Mouse (Mus musculus): Measurements from ENCODE around the gene Krtap2-4. TPM values are rescaled to one million over a fixed set of nuclear protein-coding genes. Genes with fewer than 3 reads are reported as not detected.
"Not testable (repeated sequence)": the region's sequence is repeated elsewhere in the genome, so short reads cannot be mapped to it uniquely, and the experiment has no call there.

Gene Krtap2-4
- not detected in 2 replicates for polyA plus RNA-seq (2015; fragmentation: Nextera tagmentation; extraction: Ambion mirVana)

GRCm38 (mm10) chr11:99614796-99615363, at the start of gene Krtap2-4:
Gene Krtap2-4, minus strand, starts transcription at chr11:99614846.
- Histone ChIP-seq H3K9ac (no peak within 1 kb of the TSS), H3K4me1 (no peaks in the 10 kb centered on the region), H3K27me3 (no peaks in the 10 kb centered on the region), H3K4me3 (no peak within 1 kb of the TSS), H3K36me3 (no peaks in the 10 kb centered on the region), H3K9me3 (no peaks in the 10 kb centered on the region), H3K27ac (no peak within 1 kb of the TSS), H3K4me2 (no peak within 1 kb of the TSS)
- WGBS, result 57% methylated on average over 3 of the region's 3 CpGs
- no peak for ATAC-seq (ENCODE audit: insufficient number of reproducible peaks, low FRiP score, low TSS enrichment, low read depth)

- Histone ChIP-seq H3K4me3 (no peak overlapping the region), H3K4me1 (no peaks in the 10 kb centered on the region), H3K9me3 (no peaks in the 10 kb centered on the region), H3K36me3 (no peaks in the 10 kb centered on the region), H3K4me2 (no peak overlapping the region), H3K27me3 (no peaks in the 10 kb centered on the region), H3K27ac (no peak overlapping the region), H3K9ac (no peak overlapping the region)
- WGBS, result 79% methylated on average over 10 of the region's 10 CpGs
- no peak for ATAC-seq (ENCODE audit: insufficient number of reproducible peaks, low FRiP score, low TSS enrichment, low read depth)
Observed at GRCm38 (mm10) chr11:99662802-99663201, 48.2 kb upstream of the Krtap2-4 start.

GRCm38 (mm10) chr11:99659256-99659655, 44.6 kb upstream of the Krtap2-4 start:
- Histone ChIP-seq H3K4me2 (no peak overlapping the region), H3K9ac (no peak overlapping the region), H3K4me3 (no peak overlapping the region), H3K27ac (no peak overlapping the region), H3K36me3 (no peaks in the 10 kb centered on the region), H3K9me3 (no peaks in the 10 kb centered on the region), H3K27me3 (no peaks in the 10 kb centered on the region), H3K4me1 (no peaks in the 10 kb centered on the region)
- no peak for ATAC-seq (ENCODE audit: insufficient number of reproducible peaks, low FRiP score, low TSS enrichment, low read depth)
- WGBS, result 67% methylated on average over 4 of the region's 4 CpGs

GRCm38 (mm10) chr11:99658467-99659010, 43.9 kb upstream of the Krtap2-4 start, which contains the start of gene Gm11563:
Gene Gm11563, minus strand, starts transcription at chr11:99658960.
- WGBS, result 58% methylated on average over 10 of the region's 10 CpGs

GRCm38 (mm10) chr11:99657051-99657450, 42.4 kb upstream of the Krtap2-4 start:
- WGBS, result 53% methylated on average over 5 of the region's 5 CpGs
- H3K27ac ChIP-seq, result no peak overlapping the region
- H3K9ac ChIP-seq, result no peak overlapping the region
- no peak overlapping the region for H3K4me3 ChIP-seq
- no peaks in the 10 kb centered on the region for H3K9me3 ChIP-seq
- no peaks in the 10 kb centered on the region for H3K27me3 ChIP-seq
- H3K4me2 ChIP-seq, result no peak overlapping the region
- H3K4me1 ChIP-seq, result no peaks in the 10 kb centered on the region
- ATAC-seq (ENCODE audit: insufficient number of reproducible peaks, low FRiP score, low TSS enrichment, low read depth), result no peak
- no peaks in the 10 kb centered on the region for H3K36me3 ChIP-seq

More at GRCm38 (mm10) chr11:99658467-99659010, 43.9 kb upstream of the Krtap2-4 start, which contains the start of gene Gm11563:
- not testable (repeated sequence) for H3K9me3 ChIP-seq; H3K4me2 ChIP-seq; ATAC-seq (ENCODE audit: insufficient number of reproducible peaks, low FRiP score, low TSS enrichment, low read depth); H3K27ac ChIP-seq; H3K36me3 ChIP-seq; H3K27me3 ChIP-seq; H3K9ac ChIP-seq; H3K4me1 ChIP-seq; H3K4me3 ChIP-seq

GRCm38 (mm10) chr11:99650136-99650535, 35.5 kb upstream of the Krtap2-4 start, which contains the start of gene Gm11555:
Gene Gm11555, minus strand, starts transcription at chr11:99650236.
- Histone ChIP-seq H3K9ac (no peak within 1 kb of the TSS), H3K4me1 (no peaks in the 10 kb centered on the region), H3K27ac (no peak within 1 kb of the TSS), H3K27me3 (no peaks in the 10 kb centered on the region), H3K4me2 (no peak within 1 kb of the TSS), H3K36me3 (no peaks in the 10 kb centered on the region), H3K4me3 (no peak within 1 kb of the TSS), H3K9me3 (no peaks in the 10 kb centered on the region)
- 76% methylated on average over 2 of the region's 2 CpGs for WGBS
- ATAC-seq (ENCODE audit: insufficient number of reproducible peaks, low FRiP score, low TSS enrichment, low read depth), result no peak

- Histone ChIP-seq H3K9me3 (no peaks in the 10 kb centered on the region), H3K4me1 (no peaks in the 10 kb centered on the region), H3K27me3 (no peaks in the 10 kb centered on the region), H3K4me2 (no peak overlapping the region), H3K27ac (no peak overlapping the region), H3K9ac (no peak overlapping the region), H3K36me3 (no peaks in the 10 kb centered on the region), H3K4me3 (no peak overlapping the region)
- 65% methylated on average over 15 of the region's 15 CpGs for WGBS
- no peak for ATAC-seq (ENCODE audit: insufficient number of reproducible peaks, low FRiP score, low TSS enrichment, low read depth)
Observed at GRCm38 (mm10) chr11:99646444-99646843, 31.8 kb upstream of the Krtap2-4 start.

- no peak for ATAC-seq (ENCODE audit: insufficient number of reproducible peaks, low FRiP score, low TSS enrichment, low read depth)
- no peaks in the 10 kb centered on the region for H3K4me1 ChIP-seq
- no peaks in the 10 kb centered on the region for H3K9me3 ChIP-seq
- H3K36me3 ChIP-seq, result no peaks in the 10 kb centered on the region
- no peak overlapping the region for H3K4me3 ChIP-seq
- H3K9ac ChIP-seq, result no peak overlapping the region
- WGBS, result 61% methylated on average over 3 of the region's 3 CpGs
- H3K27ac ChIP-seq, result no peak overlapping the region
- no peaks in the 10 kb centered on the region for H3K27me3 ChIP-seq
- no peak overlapping the region for H3K4me2 ChIP-seq
Observed at GRCm38 (mm10) chr11:99644351-99644750, 29.7 kb upstream of the Krtap2-4 start.

GRCm38 (mm10) chr11:99643635-99644139, 29.0 kb upstream of the Krtap2-4 start, which contains the start of gene Krtap4-7:
Gene Krtap4-7, minus strand, starts transcription at chr11:99644089.
- not testable (repeated sequence) for H3K4me1 ChIP-seq; H3K9me3 ChIP-seq; ATAC-seq (ENCODE audit: insufficient number of reproducible peaks, low FRiP score, low TSS enrichment, low read depth); H3K9ac ChIP-seq; H3K4me3 ChIP-seq; H3K4me2 ChIP-seq; H3K27ac ChIP-seq; H3K36me3 ChIP-seq; H3K27me3 ChIP-seq
- 76% methylated on average over 9 of the region's 9 CpGs for whole genome bisulfite sequencing

- Histone ChIP-seq H3K9me3 (no peaks in the 10 kb centered on the region), H3K4me1 (no peaks in the 10 kb centered on the region), H3K36me3 (no peaks in the 10 kb centered on the region), H3K4me2 (no peak overlapping the region), H3K4me3 (no peak overlapping the region), H3K9ac (no peak overlapping the region), H3K27ac (no peak overlapping the region), H3K27me3 (no peaks in the 10 kb centered on the region)
- WGBS, result 15% methylated on average over 1 of the region's 1 CpGs
- no peak for ATAC-seq (ENCODE audit: insufficient number of reproducible peaks, low FRiP score, low TSS enrichment, low read depth)
Observed at GRCm38 (mm10) chr11:99640926-99641325, 26.3 kb upstream of the Krtap2-4 start.

- no peak overlapping the region for H3K4me3 ChIP-seq
- 66% methylated on average over 1 of the region's 1 CpGs for WGBS
- no peaks in the 10 kb centered on the region for H3K9me3 ChIP-seq
- H3K9ac ChIP-seq, result no peak overlapping the region
- no peak for ATAC-seq (ENCODE audit: insufficient number of reproducible peaks, low FRiP score, low TSS enrichment, low read depth)
- no peaks in the 10 kb centered on the region for H3K36me3 ChIP-seq
- no peak overlapping the region for H3K27ac ChIP-seq
- 0 out of 2 replicates have a peak, but pooled peaks cover 3% of the 10 kb centered on the region for H3K4me1 ChIP-seq
- no peak overlapping the region for H3K4me2 ChIP-seq
- H3K27me3 ChIP-seq, result peaks cover 5% of the 10 kb centered on the region; the same call in 1 of the 2 replicates
Observed at GRCm38 (mm10) chr11:99637086-99637485, 22.4 kb upstream of the Krtap2-4 start.

- WGBS, result 30% methylated on average over 8 of the region's 8 CpGs
- Histone ChIP-seq H3K4me2 (no peak within 1 kb of the TSS), H3K9ac (no peak within 1 kb of the TSS), H3K4me1 (0 out of 2 replicates have a peak, but pooled peaks cover 3% of the 10 kb centered on the region), H3K27ac (peak within 1 kb of the TSS; percentile 22; the same call in 1 of the 2 replicates), H3K9me3 (no peaks in the 10 kb centered on the region), H3K36me3 (no peaks in the 10 kb centered on the region), H3K4me3 (no peak within 1 kb of the TSS), H3K27me3 (peaks cover 5% of the 10 kb centered on the region; the same call in 1 of the 2 replicates)
- ATAC-seq (ENCODE audit: insufficient number of reproducible peaks, low FRiP score, low TSS enrichment, low read depth), result no peak
Observed at GRCm38 (mm10) chr11:99634653-99635134, 20.0 kb upstream of the Krtap2-4 start, which contains the start of gene Krtap4-2. Gene Krtap4-2, minus strand, starts transcription at chr11:99635084.

Measured in limb, embryonic 15.5 days (tissue).